Mouse (Mus musculus) adrenal gland, postnatal 4 days (tissue): ENCODE results near the gene Tmem179b. TPM values are rescaled to one million over a fixed set of nuclear protein-coding genes. Genes with fewer than 3 reads are reported as not detected.
"Not testable (repeated sequence)": the region's sequence is repeated elsewhere in the genome, so short reads cannot be mapped to it uniquely, and the experiment has no call there.

Experiments
- DNase-seq, 2 experiments: peaks; one replicate each; pipeline ENCODE4 v3.0.0; 2021 to 2022; ENCODE audit warnings: low spot score in 2 of 2, mixed read lengths in 2 of 2
- microRNA-seq: library from miRNA; unstranded; fragments of <30 nt; microRNA quantifications from one replicate; pipeline ENCODE4 v1.2.0, GENCODE M21; 2021
- total RNA-seq, 2 experiments: library from RNA; stranded (reverse); gene quantifications; 2 replicates each; pipeline ENCODE4 v1.2.3; 2021

Gene Tmem179b
- total RNA-seq, 2 experiments from 2014 or later = 65.4 to 68.6 TPM

GRCm38 (mm10) chr19:8735389-8736159, 38.7 kb downstream of the Tmem179b start, which contains the start of gene Wdr74:
Wdr74 (plus strand) TSS chr19:8735827.
- DNase-seq = peak; percentile 76 to 81

DNA sequence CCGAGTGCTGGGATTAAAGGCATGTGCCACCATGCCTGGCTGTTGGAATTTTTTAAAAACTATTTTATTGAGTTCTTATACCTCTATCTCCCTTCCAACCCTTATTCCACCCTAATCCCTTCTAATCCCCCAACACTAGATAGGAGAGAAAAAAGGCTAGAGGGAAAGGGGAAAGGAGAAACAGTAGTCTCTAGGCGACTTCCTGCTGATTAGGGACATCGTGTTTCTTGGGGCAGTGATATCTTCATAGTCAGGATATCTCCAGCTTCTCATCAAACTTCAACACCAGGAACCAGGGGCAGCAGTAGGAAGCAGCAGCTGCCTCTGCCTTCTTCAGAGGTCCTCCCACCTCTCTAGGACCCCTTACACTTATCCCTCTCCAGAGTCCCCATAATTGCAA, 39.9 kb downstream of the Tmem179b start:
- no peak for DNase-seq

DNA sequence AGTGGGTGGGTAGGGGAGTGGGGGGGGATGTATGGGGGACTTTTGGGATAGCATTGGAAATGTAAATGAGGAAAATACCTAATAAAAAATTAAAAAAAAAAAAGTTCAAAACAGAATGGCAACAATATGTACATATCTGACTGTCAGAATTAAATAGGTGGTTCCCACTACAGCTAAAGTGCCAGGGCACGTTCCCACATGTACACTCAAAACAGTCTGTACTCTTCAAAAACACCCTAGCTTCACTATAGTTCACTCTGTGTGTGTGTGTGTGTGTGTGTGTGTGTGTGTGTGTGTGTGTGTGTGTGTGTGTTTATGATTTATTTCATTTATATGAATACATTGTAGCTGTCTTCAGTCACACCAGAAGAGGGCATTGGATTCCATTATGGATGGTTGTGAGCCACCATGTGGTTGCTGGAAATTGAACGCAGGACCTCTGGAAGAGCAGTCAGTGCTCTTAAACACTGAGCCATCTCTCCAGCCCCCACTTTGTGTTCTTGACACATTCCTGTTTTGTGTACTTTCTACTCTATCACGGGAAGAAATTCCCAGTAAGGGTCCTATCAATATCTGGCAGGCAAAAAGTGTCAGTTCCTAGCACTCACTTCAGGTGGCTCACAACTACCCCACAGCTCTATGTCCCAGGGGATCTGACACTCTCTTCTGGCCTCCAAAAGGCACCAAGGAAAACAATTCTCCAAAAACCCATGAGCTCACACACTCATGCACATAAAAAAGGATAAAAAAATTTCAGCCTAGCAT, 45.8 kb downstream of the Tmem179b start:
- not testable (repeated sequence) for DNase-seq

DNA sequence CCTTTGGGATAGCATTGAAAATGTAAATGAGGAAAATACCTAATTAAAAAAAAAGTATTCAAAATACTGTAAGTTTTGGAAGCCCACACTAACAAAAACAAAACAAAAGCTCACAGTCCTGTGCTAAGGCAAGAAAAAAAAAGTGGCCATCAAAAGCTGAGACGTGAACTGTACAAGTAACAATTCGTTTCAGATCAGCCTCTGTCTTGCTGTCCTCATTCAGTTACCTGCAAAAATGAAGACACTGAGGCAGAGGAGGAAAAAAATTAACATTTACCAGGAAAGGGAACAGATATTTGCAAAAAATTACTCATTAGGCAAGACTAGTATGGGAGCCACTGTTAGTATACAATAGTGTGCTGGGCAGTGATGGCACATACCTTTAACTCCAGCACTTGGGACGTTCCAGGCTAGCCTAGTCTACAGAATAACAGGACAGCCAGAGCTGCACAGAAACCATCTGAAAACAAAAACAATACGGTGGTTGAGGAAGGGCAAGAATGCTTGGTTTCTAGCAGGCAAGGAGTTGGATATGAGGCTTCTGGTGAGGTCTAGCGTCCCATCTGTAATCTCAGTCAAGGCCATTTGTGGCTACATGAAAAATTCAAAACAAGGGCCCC, 46.7 kb downstream of the Tmem179b start:
- DNase-seq = no peak

- DNase-seq = no peak
Measured at GRCm38 (mm10) chr19:8726609-8727390, 47.5 kb downstream of the Tmem179b start.

GRCm38 (mm10) chr19:8725081-8725613, 49.1 kb downstream of the Tmem179b start:
- DNase-seq = no peak

GRCm38 (mm10) chr19:8724392-8724791, 49.9 kb downstream of the Tmem179b start:
- no peak for DNase-seq

- no peak for DNase-seq
Measured at GRCm38 (mm10) chr19:8723574-8724346, 50.5 kb downstream of the Tmem179b start.

GRCm38 (mm10) chr19:8722907-8723573, 51.2 kb downstream of the Tmem179b start, which contains the start of gene Slc3a2:
Slc3a2 (minus strand) TSS chr19:8723369.
- DNase-seq = peak; percentile 75 to 90

- no peak for DNase-seq
Measured at GRCm38 (mm10) chr19:8722559-8722906, 51.7 kb downstream of the Tmem179b start.

Small RNA genes lying within 50 kb of the gene (microRNA-seq; reads per million reads assigned to microRNA genes)
- not detected for gene Mir6992

Other genes with a start within 250 kb of the Tmem179b start
- 10 to 100 TPM in 1 of 2 experiments, under 1 TPM in 1; 0.87 to 12.2 TPM for gene Slc22a8, start 183.2 kb downstream of the Tmem179b start, total RNA-seq
- 1 to 10 TPM in 1 of 2 experiments, under 1 TPM in 1; 0.20 to 7.5 TPM for gene Slc22a6, start 156.4 kb downstream of the Tmem179b start, total RNA-seq
- 1 to 10 TPM; 2.7 to 3.0 TPM for gene Chrm1, start 110.7 kb downstream of the Tmem179b start, total RNA-seq
- gene Slc3a2, start 51.1 kb downstream of the Tmem179b start, total RNA-seq = 100 to 1,000 TPM; 161 to 174 TPM
- 10 to 100 TPM; 64.2 to 64.3 TPM for gene Wdr74, start 38.6 kb downstream of the Tmem179b start, total RNA-seq
- 1 to 10 TPM; 2.3 to 2.5 TPM for gene 1700092M07Rik, start 33.7 kb downstream of the Tmem179b start, total RNA-seq
- 100 to 1,000 TPM; 118 to 125 TPM for gene Stx5a, start 33.1 kb downstream of the Tmem179b start, total RNA-seq
- gene Nxf1, start 17.4 kb downstream of the Tmem179b start, total RNA-seq = 100 to 1,000 TPM; 124 to 145 TPM
- 100 to 1,000 TPM; 102 to 103 TPM for gene Tmem223, start 3.5 kb downstream of the Tmem179b start, total RNA-seq
- 10 to 100 TPM; 18.3 to 18.9 TPM for gene Taf6l, start 11.9 kb upstream of the Tmem179b start, total RNA-seq
- gene Polr2g, start 24.1 kb upstream of the Tmem179b start, total RNA-seq = 100 to 1,000 TPM; 103 TPM
- gene Zbtb3, start 28.1 kb upstream of the Tmem179b start, total RNA-seq = 1 to 10 TPM; 2.0 to 2.4 TPM
- 10 to 100 TPM; 32.1 to 34.3 TPM for gene Ttc9c, start 44.9 kb upstream of the Tmem179b start, total RNA-seq
- gene Hnrnpul2, start 45.5 kb upstream of the Tmem179b start, total RNA-seq = 10 to 100 TPM; 73.5 to 83.1 TPM
- not detected for gene AC129217.1, start 55.3 kb upstream of the Tmem179b start, total RNA-seq
- gene Bscl2, start 63.0 kb upstream of the Tmem179b start, total RNA-seq = 100 to 1,000 TPM in 1 of 2 experiments, 10 to 100 TPM in 1; 91.5 to 102 TPM
- gene Gng3, start 64.7 kb upstream of the Tmem179b start, total RNA-seq = 10 to 100 TPM; 14.5 to 16.3 TPM
- 1 to 10 TPM; 3.5 to 4.2 TPM for gene Lrrn4cl, start 76.3 kb upstream of the Tmem179b start, total RNA-seq
- 100 to 1,000 TPM; 217 to 224 TPM for gene Ubxn1, start 97.0 kb upstream of the Tmem179b start, total RNA-seq
- gene Uqcc3, start 106.5 kb upstream of the Tmem179b start, total RNA-seq = 10 to 100 TPM; 56.6 to 59.1 TPM
- gene Lbhd1, start 109.3 kb upstream of the Tmem179b start, total RNA-seq = 10 to 100 TPM; 11.8 to 12.7 TPM
- gene Gm49403, start 109.5 kb upstream of the Tmem179b start, total RNA-seq = not detected
- 10 to 100 TPM; 36.7 to 37.7 TPM for gene 1810009A15Rik, start 114.4 kb upstream of the Tmem179b start, total RNA-seq
- gene Gm49416, start 114.5 kb upstream of the Tmem179b start, total RNA-seq = 1 to 10 TPM; 2.8 to 3.3 TPM
- gene Ints5, start 118.5 kb upstream of the Tmem179b start, total RNA-seq = 10 to 100 TPM; 29.6 to 30.9 TPM
- gene Ganab, start 123.6 kb upstream of the Tmem179b start, total RNA-seq = 100 to 1,000 TPM; 183 to 194 TPM
- gene B3gat3, start 145.9 kb upstream of the Tmem179b start, total RNA-seq = 10 to 100 TPM; 56.2 to 56.8 TPM
- 10 to 100 TPM; 13.3 to 15.3 TPM for gene Rom1, start 154.9 kb upstream of the Tmem179b start, total RNA-seq
- 10 to 100 TPM; 65.2 to 72.1 TPM for gene Eml3, start 155.1 kb upstream of the Tmem179b start, total RNA-seq
- 100 to 1,000 TPM; 141 to 144 TPM for gene Mta2, start 167.4 kb upstream of the Tmem179b start, total RNA-seq
- gene Tut1, start 179.4 kb upstream of the Tmem179b start, total RNA-seq = 10 to 100 TPM; 23.2 to 26.9 TPM
- gene Eef1g, start 192.6 kb upstream of the Tmem179b start, total RNA-seq = 100 to 1,000 TPM; 505 to 508 TPM
- 100 to 1,000 TPM; 125 to 131 TPM for gene Ahnak, start 214.8 kb upstream of the Tmem179b start, total RNA-seq